Mouse (Mus musculus) ES-Bruce4 (cell line): ENCODE measurements around the gene Palm3.

Experiments used
- CTCF ChIP-seq: IDR thresholded peaks from one replicate; pipeline ENCODE4 v1.8.1; 2011; ENCODE audit warnings: low read depth, low read length
- EP300 ChIP-seq: IDR thresholded peaks from 2 replicates; pipeline ENCODE4 v1.6.1; 2011; ENCODE audit warnings: low read depth, low read length; ENCODE audit not compliant: insufficient read depth

DNA sequence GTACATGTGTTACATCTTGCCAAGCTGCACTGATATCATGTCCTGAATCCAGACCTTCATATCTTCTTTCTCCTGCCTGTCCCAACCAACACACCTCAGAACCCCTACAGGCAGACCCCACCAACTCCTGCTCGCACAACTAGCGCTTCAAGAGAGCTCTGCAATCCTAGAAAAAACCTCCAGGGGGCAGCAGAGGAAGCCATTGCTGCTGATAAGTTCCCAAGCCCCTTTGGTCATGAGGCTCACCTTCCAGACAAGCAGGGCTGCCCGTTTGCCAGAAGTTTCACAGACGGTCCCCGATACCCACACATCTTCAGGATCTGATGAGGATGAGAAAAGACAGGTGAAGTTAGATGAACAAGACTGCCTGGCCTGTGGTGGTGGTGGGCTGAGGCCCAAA is 17.8 kb downstream of the Palm3 start:
- TF ChIP-seq CTCF, result peak; percentile 80
- TF ChIP-seq EP300, result no peak
